Mouse (Mus musculus): ENCODE measurements around the gene Spon2. TPM values are rescaled to one million over a fixed set of nuclear protein-coding genes. Genes with fewer than 3 reads are reported as not detected.

Gene Spon2
- total RNA-seq (2023) = under 1 TPM; 0.56 to 0.64 TPM

DNA sequence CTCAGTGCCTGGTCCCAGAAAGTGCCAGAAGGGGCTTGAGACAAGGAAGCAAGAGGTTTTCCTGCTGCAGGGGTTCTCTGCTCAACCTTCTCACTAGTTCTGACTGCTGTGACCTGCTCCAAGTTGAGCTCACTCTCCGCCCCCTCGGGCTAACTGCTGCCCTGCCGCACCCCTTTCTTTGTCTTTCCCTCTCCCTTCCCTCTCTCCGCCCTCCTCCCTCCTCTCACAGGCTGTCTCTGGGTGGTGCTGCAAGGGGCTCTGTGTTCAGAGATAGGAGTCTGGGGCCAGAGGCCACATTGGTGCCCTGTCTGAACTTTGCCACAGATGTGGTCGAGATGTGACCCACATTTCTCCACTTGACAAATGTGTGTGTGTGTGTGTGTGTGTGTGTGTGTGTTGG lies at the start of gene Spon2:
Spon2 (minus strand) TSS at position 375 of the 400 bp plus-strand sequence.

Other genes starting within 250 kb of the Spon2 start
- gene Ywhah, start 199.6 kb downstream of the Spon2 start, total RNA-seq (2023) = 100 to 1,000 TPM; 117 to 141 TPM
- gene Slc5a1, start 114.2 kb downstream of the Spon2 start, total RNA-seq (2023) = not detected
- gene Ctbp1, start 56.5 kb upstream of the Spon2 start, total RNA-seq (2023) = 100 to 1,000 TPM; 227 to 240 TPM
- 100 to 1,000 TPM in 1 of 2 experiments, 10 to 100 TPM in 1; 95.7 to 103 TPM for gene Maea, start 117.1 kb upstream of the Spon2 start, total RNA-seq (2023)
- gene Uvssa, start 160.1 kb upstream of the Spon2 start, total RNA-seq (2023) = 10 to 100 TPM; 20.6 to 26.3 TPM
- gene Nkx1-1, start 215.5 kb upstream of the Spon2 start, total RNA-seq (2023) = not detected